Mouse (Mus musculus): Measurements from ENCODE around the gene Adssl1.

The Adssl1 gene

GRCm38 (mm10) chr12:112592985-112593734 lies 26.7 kb upstream of the Adssl1 start:
- in situ Hi-C loops (cut with MboI; ENCODE audit: unreplicated experiment in 2 of 2), result no loop called here

- in situ Hi-C loops (cut with MboI; ENCODE audit: unreplicated experiment in 2 of 2), result no loop called here
Measured at GRCm38 (mm10) chr12:112593951-112594915, 25.6 kb upstream of the Adssl1 start.

- in situ Hi-C loops (cut with MboI; ENCODE audit: unreplicated experiment in 2 of 2), result no loop called here
Measured at GRCm38 (mm10) chr12:112594989-112595388, 24.9 kb upstream of the Adssl1 start.

- in situ Hi-C loops (cut with MboI; ENCODE audit: unreplicated experiment in 2 of 2), result no loop called here
Measured at GRCm38 (mm10) chr12:112595626-112596025, 24.2 kb upstream of the Adssl1 start.

GRCm38 (mm10) chr12:112596454-112596853 lies 23.4 kb upstream of the Adssl1 start:
- in situ Hi-C loops (cut with MboI; ENCODE audit: unreplicated experiment in 2 of 2), result no loop called here

GRCm38 (mm10) chr12:112596891-112597500 lies 22.8 kb upstream of the Adssl1 start:
- in situ Hi-C loops (cut with MboI; ENCODE audit: unreplicated experiment in 2 of 2), result no loop called here

- in situ Hi-C loops (cut with MboI; ENCODE audit: unreplicated experiment in 2 of 2), result no loop called here
Measured at GRCm38 (mm10) chr12:112597618-112598017, 22.2 kb upstream of the Adssl1 start.

GRCm38 (mm10) chr12:112599198-112599597 lies 20.6 kb upstream of the Adssl1 start:
- in situ Hi-C loops (cut with MboI; ENCODE audit: unreplicated experiment in 2 of 2), result no loop called here

GRCm38 (mm10) chr12:112599942-112600611 lies 19.8 kb upstream of the Adssl1 start:
- in situ Hi-C loops (cut with MboI; ENCODE audit: unreplicated experiment in 2 of 2), result loop anchor here in 1 of 2 experiments (10.0 kb wide), 1 partner anchor 485 kb away; no protein-coding TSS in a partner anchor

GRCm38 (mm10) chr12:112604022-112604421 lies 15.8 kb upstream of the Adssl1 start:
- in situ Hi-C loops (cut with MboI; ENCODE audit: unreplicated experiment in 2 of 2), result loop anchor here in 1 of 2 experiments (10.0 kb wide), 1 partner anchor 489 kb away; no protein-coding TSS in a partner anchor

- in situ Hi-C loops (cut with MboI; ENCODE audit: unreplicated experiment in 2 of 2), result loop anchor here in 1 of 2 experiments (10.0 kb wide), 1 partner anchor 490 kb away; no protein-coding TSS in a partner anchor
Measured at GRCm38 (mm10) chr12:112604709-112605649, 14.9 kb upstream of the Adssl1 start.

GRCm38 (mm10) chr12:112605766-112606165 lies 14.1 kb upstream of the Adssl1 start:
- in situ Hi-C loops (cut with MboI; ENCODE audit: unreplicated experiment in 2 of 2), result loop anchor here in 1 of 2 experiments (10.0 kb wide), 1 partner anchor 491 kb away; no protein-coding TSS in a partner anchor

- in situ Hi-C loops (cut with MboI; ENCODE audit: unreplicated experiment in 2 of 2), result loop anchor here in 1 of 2 experiments (10.0 kb wide), 1 partner anchor 492 kb away; no protein-coding TSS in a partner anchor
Measured at GRCm38 (mm10) chr12:112606998-112607397, 12.8 kb upstream of the Adssl1 start.

GRCm38 (mm10) chr12:112609031-112609430 lies 10.8 kb upstream of the Adssl1 start:
- in situ Hi-C loops (cut with MboI; ENCODE audit: unreplicated experiment in 2 of 2), result loop anchor here in 1 of 2 experiments (10.0 kb wide), 1 partner anchor 494 kb away; no protein-coding TSS in a partner anchor

GRCm38 (mm10) chr12:112616668-112617067 lies 3.2 kb upstream of the Adssl1 start:
- in situ Hi-C loops (cut with MboI; ENCODE audit: unreplicated experiment in 2 of 2), result loop anchor here in 1 of 2 experiments (5.0 to 10.0 kb wide), 2 partner anchors 54 to 1452 kb away; partner anchors contain the start of gene Traf3

- in situ Hi-C loops (cut with MboI; ENCODE audit: unreplicated experiment in 2 of 2), result loop anchor here in 1 of 2 experiments (5.0 to 10.0 kb wide), 2 partner anchors 55 to 1452 kb away; partner anchors contain the start of gene Traf3
Measured at GRCm38 (mm10) chr12:112617184-112617583, 2.7 kb upstream of the Adssl1 start.

- in situ Hi-C loops (cut with MboI; ENCODE audit: unreplicated experiment in 2 of 2), result loop anchor here in 1 of 2 experiments (5.0 to 10.0 kb wide), 2 partner anchors 56 to 1453 kb away; partner anchors contain the start of gene Traf3
Measured at GRCm38 (mm10) chr12:112617898-112618380, 1.9 kb upstream of the Adssl1 start.

Measured in v-Abl transformed pro-B cells (cell line).